Mouse (Mus musculus): ENCODE measurements around the gene Scn5a.

- TF ChIP-seq POLR2A (IDR thresholded peaks at IDR 0.05; ENCODE audit: borderline replicate concordance, extremely low read depth, low read depth, low read length) (no peak), CTCF (IDR thresholded peaks at IDR 0.05; ENCODE audit: insufficient read depth, low read length) (no peak)
These were observed 75.2 kb downstream of the Scn5a start for GRCm38 (mm10) chr9:119503613-119504012.
